Mouse (Mus musculus) heart, postnatal 14 days (tissue): ENCODE results near the gene Vgll3. TPM values are rescaled to one million over a fixed set of nuclear protein-coding genes. Genes with fewer than 3 reads are reported as not detected.
A peak's percentile ranks its signal among the peaks of the same experiment; 100 is the strongest.

Source experiments
- DNase-seq, 2 experiments: peaks; one replicate each; pipeline ENCODE4 v3.0.0; 2021 to 2022
- intact Hi-C: fragments of 180-260 bp; cut with DNase I; formaldehyde crosslinking; loops from one replicate; pipeline ENCODE4 v1.15.1; 2025
- long read RNA-seq, 2 experiments: library from polyadenylated mRNA; stranded (forward); transcript quantifications; one replicate each; pipeline ENCODE4 v2.0.0; 2021
- total RNA-seq, 2 experiments: library from RNA; stranded (reverse); gene quantifications; 2 replicates each; pipeline ENCODE4 v1.2.3; 2021

Vgll3 gene
- 1 to 10 TPM; 3.2 to 3.9 TPM for total RNA-seq
- long read RNA-seq, experiment 1, partial matches to known transcripts = 1 of 2 reads
- long read RNA-seq, experiment 1, other reads (novel, unspliced or antisense) = 0 of 2 reads
- long read RNA-seq, experiment 2, partial matches to known transcripts = 2 of 3 reads
- long read RNA-seq, experiment 2, other reads (novel, unspliced or antisense) = 0 of 3 reads

- intact Hi-C loops = no loop called here
- DNase-seq = peak; percentile 71 to 74
Measured at GRCm38 (mm10) chr16:65814918-65815881, at the start of gene Vgll3. TSS of gene Vgll3 (plus strand) at chr16:65815257.

- intact Hi-C loops = no loop called here
- no peak for DNase-seq
Measured at GRCm38 (mm10) chr16:65765976-65766375, 49.1 kb upstream of the Vgll3 start.

DNA sequence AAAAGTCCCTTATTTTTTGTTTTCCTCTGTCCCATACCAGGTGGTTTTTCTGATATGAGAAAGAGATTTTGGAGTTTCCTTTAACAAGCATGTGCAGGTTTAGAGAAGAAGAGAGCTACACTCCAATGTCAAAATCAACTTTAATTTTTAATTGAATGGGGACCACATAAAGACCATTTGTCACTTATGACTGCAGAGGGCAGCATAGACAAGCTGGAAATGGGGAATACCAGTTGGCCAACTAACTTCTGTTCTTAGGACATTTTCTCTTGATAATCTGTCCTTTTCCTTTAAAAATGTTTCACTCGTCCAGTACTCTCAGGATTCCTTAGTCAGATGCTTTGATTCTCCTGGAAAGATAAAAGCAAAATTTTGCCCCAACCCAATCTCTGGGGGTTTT is 29.1 kb upstream of the Vgll3 start:
- DNase-seq = peak; percentile 11 to 26
- intact Hi-C loops = loop anchor here (5.0 kb wide), 1 partner anchor 221 kb away; no protein-coding TSS in a partner anchor

- no peak for DNase-seq
- intact Hi-C loops = no loop called here
Measured at GRCm38 (mm10) chr16:65816059-65816458, 1.0 kb downstream of the Vgll3 start.

GRCm38 (mm10) chr16:65818779-65819178 is 3.7 kb downstream of the Vgll3 start:
- peak in 1 of 2 experiments; percentile 19 for DNase-seq
- intact Hi-C loops = no loop called here

GRCm38 (mm10) chr16:65820803-65821202 is 5.7 kb downstream of the Vgll3 start:
- DNase-seq = no peak
- intact Hi-C loops = no loop called here

DNA sequence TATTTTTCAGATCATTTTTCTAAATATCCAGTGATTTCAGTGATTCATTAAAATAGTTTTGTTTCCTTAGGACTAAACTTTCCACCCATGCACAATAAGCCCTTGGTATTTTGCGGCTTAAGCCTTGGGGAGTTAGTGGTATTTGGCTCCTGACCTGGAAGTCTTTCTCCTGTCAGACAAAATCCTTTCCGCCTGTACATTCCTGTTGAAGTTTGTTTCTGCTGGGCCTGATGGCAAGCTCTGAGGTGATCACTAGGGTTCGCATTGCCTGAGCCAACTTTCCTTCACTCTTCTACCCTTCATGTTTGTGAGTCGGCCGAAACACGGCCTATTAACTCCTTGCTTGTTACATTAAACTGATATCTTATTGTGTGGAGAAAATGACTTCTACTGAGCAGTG is 8.7 kb downstream of the Vgll3 start:
- intact Hi-C loops = no loop called here

GRCm38 (mm10) chr16:65828141-65828565 is 13.1 kb downstream of the Vgll3 start:
- intact Hi-C loops = no loop called here
- DNase-seq = peak; percentile 55 to 63

More for the DNA sequence above, 8.7 kb downstream of the Vgll3 start:
- no peak for DNase-seq

DNA sequence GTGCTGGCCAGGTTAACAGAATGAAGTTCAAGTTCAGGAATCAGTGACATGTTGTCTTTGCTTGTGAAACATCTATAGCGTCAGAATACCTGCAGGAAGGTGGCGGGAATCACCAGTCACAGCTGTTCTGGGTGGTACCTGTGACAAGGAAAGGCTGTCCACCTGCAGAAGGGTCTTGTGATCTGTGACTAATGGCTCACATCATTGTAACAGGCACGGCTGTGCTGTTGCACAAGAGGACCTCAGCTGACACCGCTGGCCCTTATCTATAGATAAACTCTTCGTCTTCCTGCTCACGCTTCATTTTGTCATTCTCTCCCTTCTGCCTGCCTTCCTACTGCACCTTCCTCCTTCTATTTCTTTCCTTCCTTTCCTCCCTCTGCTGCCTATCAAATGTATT is 14.0 kb downstream of the Vgll3 start:
- no peak for DNase-seq
- intact Hi-C loops = no loop called here

GRCm38 (mm10) chr16:65834721-65835120 is 19.7 kb downstream of the Vgll3 start:
- intact Hi-C loops = no loop called here

GRCm38 (mm10) chr16:65850126-65850525 is 35.1 kb downstream of the Vgll3 start:
- DNase-seq = no peak

More at GRCm38 (mm10) chr16:65834721-65835120, 19.7 kb downstream of the Vgll3 start:
- no peak for DNase-seq

GRCm38 (mm10) chr16:65864471-65864870 is 49.4 kb downstream of the Vgll3 start:
- intact Hi-C loops = no loop called here
- no peak for DNase-seq

More at GRCm38 (mm10) chr16:65850126-65850525, 35.1 kb downstream of the Vgll3 start:
- intact Hi-C loops = no loop called here

DNA sequence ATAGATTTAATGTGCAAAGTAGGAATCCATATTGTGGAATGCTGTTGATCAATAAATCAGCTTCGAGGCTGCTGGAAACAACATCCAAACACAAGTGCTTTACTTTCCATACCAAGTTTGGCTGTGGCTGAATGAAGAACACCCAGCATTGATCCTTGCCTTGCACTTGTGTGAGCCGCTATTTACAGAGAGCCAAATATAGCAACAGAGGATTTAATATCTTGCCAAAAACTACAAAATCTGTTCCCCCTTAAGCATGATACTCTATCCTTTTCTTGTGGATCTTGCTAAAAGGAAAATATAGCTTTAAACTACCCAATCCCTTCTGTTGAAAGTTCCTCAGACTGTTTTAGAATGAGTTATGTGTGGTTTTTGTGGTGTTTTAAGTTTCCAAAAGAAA is 52.9 kb downstream of the Vgll3 start:
- intact Hi-C loops = no loop called here
- DNase-seq = no peak

DNA sequence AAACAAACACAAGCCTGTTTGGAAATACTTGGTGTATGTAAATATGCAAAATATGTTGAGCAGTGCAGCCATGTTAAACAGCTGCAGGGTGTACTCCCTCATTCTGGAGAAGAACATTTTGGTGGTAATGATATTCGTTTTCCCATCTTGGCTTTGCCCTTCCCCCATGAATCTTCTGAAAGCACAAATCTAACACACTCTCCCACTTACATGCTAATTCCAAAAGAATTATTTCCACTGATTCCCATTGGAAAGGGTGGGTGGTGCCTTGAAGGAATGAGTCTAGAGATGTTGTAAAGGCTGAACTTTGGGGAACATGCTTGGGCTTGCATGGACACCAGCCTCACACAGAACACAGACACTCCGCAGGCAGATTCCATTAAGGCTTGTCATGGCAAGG is 53.9 kb downstream of the Vgll3 start:
- intact Hi-C loops = no loop called here
- DNase-seq = no peak

GRCm38 (mm10) chr16:65888940-65889339 is 73.9 kb downstream of the Vgll3 start:
- no peak for DNase-seq
- intact Hi-C loops = no loop called here
